Mouse (Mus musculus): ENCODE data around the gene Tstd2. TPM values are rescaled to one million over a fixed set of nuclear protein-coding genes. Genes with fewer than 3 reads are reported as not detected.
A peak's percentile ranks its signal among the peaks of the same experiment; 100 is the strongest.

The Tstd2 gene
- polyA plus RNA-seq, 1 experiment from 2014 or later: 23.9 TPM

DNA sequence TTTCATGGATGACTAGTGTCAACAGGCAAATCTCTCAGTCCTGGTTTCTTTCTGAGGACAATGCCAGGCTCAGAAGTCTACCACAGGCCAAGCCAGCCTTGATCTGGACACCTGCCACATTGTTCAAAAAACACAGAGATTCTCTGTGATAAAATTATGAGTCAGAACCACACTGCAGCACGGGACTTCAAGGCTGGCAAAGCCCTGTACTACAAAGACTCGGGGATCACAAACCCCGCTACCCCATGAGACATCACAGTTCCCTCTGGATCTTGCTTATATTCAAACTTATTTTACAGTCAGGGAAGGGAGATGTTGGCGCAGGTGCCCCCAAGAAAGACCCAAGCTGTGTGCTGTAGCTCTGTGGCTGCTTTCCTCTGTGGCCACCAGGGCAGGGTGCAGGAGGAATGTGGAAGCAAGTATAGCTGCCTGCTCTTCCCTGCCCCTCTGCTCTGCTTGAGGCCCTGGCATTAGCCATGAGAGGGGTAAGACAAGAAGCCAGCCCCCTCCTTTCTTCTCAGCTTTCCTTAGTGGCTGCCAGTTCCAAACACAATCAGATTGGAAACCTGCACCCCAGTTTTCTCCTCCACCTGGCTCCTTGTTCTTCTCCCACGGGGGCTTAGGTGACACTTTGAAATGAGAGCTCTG, 45.9 kb downstream of the Tstd2 start:
- no peak for ATAC-seq
- Histone ChIP-seq H3K9me3 (replicated peaks) (no peaks in the 10 kb centered on the region), H3K9ac (no peak overlapping the region), H3K36me3 (peaks cover 100% of the 10 kb centered on the region), H3K4me1 (0 out of 2 replicates have a peak, but pooled peaks cover 4% of the 10 kb centered on the region), H3K4me3 (no peak overlapping the region), H3K27me3 (replicated peaks) (no peaks in the 10 kb centered on the region), H3K4me2 (no peak overlapping the region), H3K27ac (no peak overlapping the region)
- 88% methylated on average over 5 of the region's 5 CpGs for WGBS (ENCODE audit: insufficient replicate concordance)

DNA sequence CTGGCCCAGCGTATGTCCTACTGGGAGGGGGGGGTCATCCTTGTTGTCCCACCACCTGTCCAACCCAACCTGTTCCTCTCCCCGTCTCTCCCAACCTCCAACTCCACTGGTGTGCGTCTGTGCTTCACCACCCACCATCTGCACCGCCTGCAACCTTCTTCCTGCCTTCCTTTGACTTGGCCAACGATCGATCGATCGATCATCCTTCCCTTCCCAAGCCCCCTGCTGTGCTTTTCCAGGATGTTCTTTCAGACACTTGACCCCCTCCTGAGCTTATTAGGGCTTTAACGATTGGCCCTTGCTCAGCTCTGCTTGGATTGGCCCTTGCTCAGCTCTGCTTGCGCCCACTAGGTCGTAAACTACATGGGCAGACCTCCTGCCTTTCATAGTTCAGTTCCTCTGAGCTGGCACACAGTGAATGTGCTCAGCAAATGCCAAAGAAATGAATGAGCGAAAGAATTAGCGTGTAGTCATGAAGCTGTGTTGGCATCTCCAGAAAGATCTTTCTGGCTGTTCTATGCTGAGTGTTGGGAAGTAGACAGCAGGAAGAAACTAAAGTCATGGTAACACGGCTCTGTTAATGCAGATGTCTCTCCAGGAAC, 48.9 kb downstream of the Tstd2 start:
- Histone ChIP-seq H3K27me3 (replicated peaks) (no peaks in the 10 kb centered on the region), H3K4me1 (0 out of 2 replicates have a peak, but pooled peaks cover 5% of the 10 kb centered on the region), H3K27ac (no peak overlapping the region), H3K36me3 (peaks cover 100% of the 10 kb centered on the region), H3K4me2 (no peak overlapping the region), H3K4me3 (no peak overlapping the region), H3K9me3 (replicated peaks) (no peaks in the 10 kb centered on the region), H3K9ac (no peak overlapping the region)
- WGBS (ENCODE audit: insufficient replicate concordance): 94% methylated on average over 14 of the region's 14 CpGs
- no peak for ATAC-seq

DNA sequence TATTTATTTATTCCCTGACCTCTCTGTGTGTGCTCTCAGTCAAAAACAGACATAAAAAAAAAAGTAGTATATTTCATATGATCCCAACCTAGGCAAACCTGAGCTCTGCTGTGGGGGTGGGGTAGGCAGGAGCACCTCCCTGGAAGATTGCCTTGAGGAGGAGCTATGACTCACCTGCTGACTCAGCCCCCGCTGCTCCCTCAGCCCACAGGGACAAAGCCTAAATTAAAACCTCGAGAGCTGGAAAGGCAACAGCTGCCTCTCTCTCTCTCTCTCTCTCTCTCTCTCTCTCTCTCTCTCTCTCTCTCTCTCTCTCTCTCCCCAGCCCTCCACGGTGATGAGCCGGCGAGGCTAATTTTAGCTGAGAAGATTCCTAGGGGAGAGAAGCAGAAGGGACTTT, 50.6 kb downstream of the Tstd2 start:
- no peak overlapping the region for H3K4me2 ChIP-seq
- 53% methylated on average over 5 of the region's 5 CpGs for WGBS (ENCODE audit: insufficient replicate concordance)
- H3K9me3 ChIP-seq (replicated peaks): no peaks in the 10 kb centered on the region
- 0 out of 2 replicates have a peak, but pooled peaks cover 5% of the 10 kb centered on the region for H3K4me1 ChIP-seq
- no peak overlapping the region for H3K27ac ChIP-seq
- H3K36me3 ChIP-seq: peaks cover 100% of the 10 kb centered on the region
- no peak overlapping the region for H3K9ac ChIP-seq
- no peaks in the 10 kb centered on the region for H3K27me3 ChIP-seq (replicated peaks)
- ATAC-seq: no peak
- H3K4me3 ChIP-seq: no peak overlapping the region

DNA sequence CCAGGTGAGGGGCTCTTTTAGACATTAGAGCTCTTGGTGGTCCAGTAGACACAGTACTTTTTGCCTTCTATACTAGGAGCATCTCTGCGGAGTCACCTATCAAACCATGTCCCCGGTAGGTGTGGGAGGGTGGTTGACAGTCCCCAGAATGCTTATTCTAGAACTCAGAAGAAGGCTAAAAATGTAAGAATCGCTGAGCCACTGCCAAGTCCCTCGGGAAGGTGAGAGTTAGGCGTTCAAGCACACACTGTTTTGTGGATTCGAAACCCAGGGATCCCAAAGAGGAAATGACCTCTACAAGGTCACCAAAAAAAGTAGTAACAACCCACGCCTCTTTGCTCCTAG, 51.1 kb downstream of the Tstd2 start:
- Histone ChIP-seq H3K27ac (no peak overlapping the region), H3K36me3 (peaks cover 100% of the 10 kb centered on the region), H3K9me3 (replicated peaks) (no peaks in the 10 kb centered on the region), H3K27me3 (replicated peaks) (no peaks in the 10 kb centered on the region), H3K4me2 (no peak overlapping the region), H3K4me3 (no peak overlapping the region), H3K9ac (no peak overlapping the region), H3K4me1 (0 out of 2 replicates have a peak, but pooled peaks cover 5% of the 10 kb centered on the region)
- WGBS (ENCODE audit: insufficient replicate concordance): 81% methylated on average over 7 of the region's 7 CpGs
- no peak for ATAC-seq

DNA sequence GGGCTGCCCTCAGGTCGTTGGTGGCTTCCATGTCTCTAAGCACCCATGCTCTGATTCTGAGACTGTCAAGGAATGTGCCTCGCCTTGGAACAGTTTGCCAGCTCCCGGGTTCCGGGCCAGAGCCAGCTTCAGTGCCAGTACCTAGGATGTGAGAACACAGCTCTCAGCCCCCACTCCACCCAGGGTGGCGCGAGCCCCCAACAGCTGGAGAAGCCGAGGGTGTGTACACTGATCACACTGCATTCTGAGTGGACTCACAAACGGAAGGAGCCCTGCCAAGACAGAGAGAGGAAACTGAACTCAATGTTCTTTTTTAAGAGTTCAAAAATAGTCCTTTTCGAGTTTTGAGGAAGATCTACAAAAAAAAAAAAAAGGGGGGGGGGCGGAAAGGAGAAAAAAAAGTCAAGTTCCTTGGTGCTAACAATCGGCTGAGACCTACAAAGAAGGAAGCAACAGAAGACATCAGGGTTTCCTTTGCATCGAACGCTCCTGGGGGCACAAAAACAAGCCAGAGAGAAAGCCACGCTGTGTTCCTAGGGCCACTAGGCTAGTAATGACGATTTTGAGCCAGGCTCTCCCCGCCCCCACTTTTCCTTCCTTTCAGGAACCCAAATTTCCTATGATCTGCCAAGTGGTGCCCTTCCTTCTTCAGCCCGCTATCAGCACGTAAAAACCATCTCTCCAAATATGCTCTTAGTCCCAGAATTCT, 51.6 kb downstream of the Tstd2 start:
- ATAC-seq: no peak
- H3K36me3 ChIP-seq: peaks cover 100% of the 10 kb centered on the region
- H3K9ac ChIP-seq: no peak overlapping the region
- no peak overlapping the region for H3K4me2 ChIP-seq
- H3K4me1 ChIP-seq: 0 out of 2 replicates have a peak, but pooled peaks cover 5% of the 10 kb centered on the region
- WGBS (ENCODE audit: insufficient replicate concordance): 61% methylated on average over 18 of the region's 18 CpGs
- H3K4me3 ChIP-seq: no peak overlapping the region
- no peaks in the 10 kb centered on the region for H3K27me3 ChIP-seq (replicated peaks)
- no peaks in the 10 kb centered on the region for H3K9me3 ChIP-seq (replicated peaks)
- H3K27ac ChIP-seq: no peak overlapping the region

DNA sequence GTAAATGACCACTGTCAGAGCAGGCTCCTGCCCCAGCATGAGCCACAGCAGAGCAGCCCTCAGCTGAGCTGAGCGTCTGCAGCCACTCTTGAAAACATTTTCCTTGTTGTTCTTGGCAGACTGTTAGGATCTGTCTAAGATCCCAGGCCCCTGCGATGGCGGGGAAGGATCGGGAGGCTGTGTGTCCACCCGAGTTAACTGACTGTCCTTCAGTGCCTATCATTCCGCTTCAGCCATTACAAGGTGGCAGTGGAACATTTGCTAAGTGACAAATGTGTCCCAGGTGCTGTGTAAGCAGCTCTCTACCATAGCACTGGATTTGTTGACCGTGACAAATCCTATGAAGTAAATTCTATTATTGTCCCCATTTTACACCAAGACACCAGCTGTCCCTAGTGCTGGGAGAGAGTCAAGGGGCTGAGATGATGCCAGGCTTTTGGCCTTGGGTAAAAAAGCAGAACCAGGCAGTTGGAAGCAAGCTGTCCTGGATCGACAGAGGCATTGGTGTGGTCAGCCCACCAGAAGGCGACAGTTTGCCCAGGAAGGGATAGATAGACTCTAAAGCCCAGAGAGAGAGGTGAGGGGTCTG, 53.2 kb downstream of the Tstd2 start:
- Histone ChIP-seq H3K27ac (no peak overlapping the region), H3K9ac (no peak overlapping the region), H3K4me3 (no peak overlapping the region), H3K36me3 (peaks cover 97% of the 10 kb centered on the region), H3K4me1 (0 out of 2 replicates have a peak, but pooled peaks cover 5% of the 10 kb centered on the region), H3K9me3 (replicated peaks) (no peaks in the 10 kb centered on the region), H3K27me3 (replicated peaks) (no peaks in the 10 kb centered on the region), H3K4me2 (no peak overlapping the region)
- WGBS (ENCODE audit: insufficient replicate concordance): 78% methylated on average over 9 of the region's 9 CpGs
- ATAC-seq: no peak

DNA sequence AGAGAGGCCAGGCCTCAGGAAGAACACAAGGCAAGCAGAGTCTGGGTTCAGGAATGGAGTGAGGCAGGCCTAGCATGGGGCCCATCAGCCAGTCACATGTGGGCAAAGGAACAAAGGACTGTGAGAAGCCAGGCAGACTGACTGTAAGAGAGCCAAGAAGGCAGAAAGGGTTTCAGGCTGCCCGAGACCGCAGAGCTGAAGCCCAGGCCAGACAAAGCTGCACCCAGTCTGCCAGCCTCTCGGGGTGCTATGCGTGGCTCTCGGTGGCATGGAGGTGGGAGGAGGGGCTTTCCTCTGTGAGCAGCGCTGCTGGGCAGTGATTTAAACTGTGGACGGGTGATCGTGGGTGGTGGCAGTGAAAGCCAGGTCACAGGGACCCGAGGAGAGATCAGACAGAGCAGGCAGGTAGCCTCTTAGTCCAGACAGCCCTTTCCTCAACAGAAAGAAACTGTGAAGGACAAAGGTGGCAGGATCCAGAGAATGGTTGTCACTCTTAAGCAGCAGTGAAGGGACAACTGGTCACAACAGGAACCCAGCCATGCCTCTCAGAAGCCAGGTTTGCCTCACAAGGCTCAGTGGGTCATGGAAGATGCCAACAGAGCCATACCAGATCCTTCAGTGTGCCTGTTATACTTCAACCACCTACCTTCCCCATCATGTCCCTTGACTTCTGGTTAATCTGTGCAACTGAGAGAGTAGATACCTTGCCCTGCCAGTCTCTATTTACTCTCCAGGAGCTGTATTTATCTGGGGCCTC, 53.9 kb downstream of the Tstd2 start:
- Histone ChIP-seq H3K27me3 (replicated peaks) (no peaks in the 10 kb centered on the region), H3K36me3 (peaks cover 97% of the 10 kb centered on the region), H3K4me1 (0 out of 2 replicates have a peak, but pooled peaks cover 5% of the 10 kb centered on the region), H3K9me3 (replicated peaks) (no peaks in the 10 kb centered on the region), H3K4me2 (no peak overlapping the region), H3K9ac (no peak overlapping the region), H3K27ac (no peak overlapping the region), H3K4me3 (no peak overlapping the region)
- WGBS (ENCODE audit: insufficient replicate concordance): 74% methylated on average over 9 of the region's 9 CpGs
- peak; percentile 30; the same call in 1 of the 2 replicates for ATAC-seq

DNA sequence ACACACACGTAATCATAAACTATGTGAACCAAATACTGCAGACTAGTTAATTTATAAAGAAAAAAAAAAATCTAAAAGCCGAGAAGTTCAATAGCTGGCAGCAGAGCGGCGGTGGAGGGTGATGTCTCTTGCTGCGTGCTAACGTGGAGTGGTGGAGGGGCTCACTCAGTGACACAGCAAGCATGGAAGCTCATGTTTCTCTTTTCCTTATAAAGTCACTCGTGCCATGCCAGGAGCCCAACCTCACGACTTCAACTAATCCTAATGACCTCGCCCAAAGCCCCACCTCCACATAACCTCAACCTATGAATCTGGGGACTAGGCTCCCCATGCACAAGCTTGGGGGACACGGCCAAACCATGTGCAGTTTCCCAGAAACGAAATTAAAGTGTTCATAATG, 55.9 kb downstream of the Tstd2 start:
- no peaks in the 10 kb centered on the region for H3K27me3 ChIP-seq (replicated peaks)
- peaks cover 4% of the 10 kb centered on the region; the same call in 1 of the 2 replicates for H3K4me1 ChIP-seq
- H3K4me3 ChIP-seq: no peak overlapping the region
- H3K9ac ChIP-seq: no peak overlapping the region
- no peak overlapping the region for H3K27ac ChIP-seq
- H3K36me3 ChIP-seq: peaks cover 97% of the 10 kb centered on the region
- no peaks in the 10 kb centered on the region for H3K9me3 ChIP-seq (replicated peaks)
- 76% methylated on average over 11 of the region's 11 CpGs for WGBS (ENCODE audit: insufficient replicate concordance)
- H3K4me2 ChIP-seq: no peak overlapping the region
- ATAC-seq: no peak

DNA sequence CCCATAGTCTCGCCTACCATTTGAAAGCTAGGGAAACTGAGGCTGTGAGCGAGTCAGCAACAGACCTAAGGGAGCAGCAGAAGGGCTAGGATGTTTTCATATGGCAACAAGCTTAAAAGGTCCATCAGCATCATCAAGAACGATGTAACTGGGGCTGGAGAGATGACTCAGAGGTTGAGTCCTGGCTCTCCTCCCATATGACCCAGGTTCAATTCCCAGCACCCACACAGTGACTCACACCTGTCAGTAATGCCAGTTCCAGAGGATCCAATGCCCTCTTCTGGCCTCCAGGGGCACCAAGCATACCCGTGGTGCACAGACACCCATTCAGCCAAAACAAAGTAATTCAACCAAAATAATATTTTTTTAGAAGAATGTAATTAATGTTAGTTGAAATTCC, 58.2 kb downstream of the Tstd2 start:
- no peak overlapping the region for H3K9ac ChIP-seq
- no peak overlapping the region for H3K27ac ChIP-seq
- H3K4me1 ChIP-seq: peaks cover 3% of the 10 kb centered on the region; the same call in 1 of the 2 replicates
- 80% methylated on average over 4 of the region's 4 CpGs for WGBS (ENCODE audit: insufficient replicate concordance)
- ATAC-seq: no peak
- no peak overlapping the region for H3K4me3 ChIP-seq
- peaks cover 85% of the 10 kb centered on the region for H3K36me3 ChIP-seq
- no peaks in the 10 kb centered on the region for H3K9me3 ChIP-seq (replicated peaks)
- H3K4me2 ChIP-seq: no peak overlapping the region
- H3K27me3 ChIP-seq (replicated peaks): no peaks in the 10 kb centered on the region

DNA sequence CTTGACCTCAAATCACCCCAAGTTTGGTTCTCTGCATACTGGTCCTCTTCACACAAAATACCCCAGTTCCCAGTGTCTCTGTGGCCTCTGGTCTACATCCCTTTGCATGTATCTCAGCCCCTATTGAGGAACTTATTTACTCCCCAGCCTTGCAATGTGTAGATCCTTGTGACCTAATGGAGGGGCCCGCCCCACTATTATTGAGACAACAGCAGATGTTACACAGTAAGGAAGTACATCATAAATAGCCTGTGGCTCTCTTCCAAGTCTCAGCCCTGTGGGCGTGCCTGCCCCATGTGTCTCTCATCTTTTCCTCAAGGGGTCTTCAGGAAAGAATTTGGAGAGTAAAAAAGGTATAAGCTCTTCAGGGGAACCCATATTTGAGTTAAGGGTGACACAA, 61.6 kb downstream of the Tstd2 start:
- peaks cover 3% of the 10 kb centered on the region; the same call in 1 of the 2 replicates for H3K4me1 ChIP-seq
- H3K27ac ChIP-seq: no peak overlapping the region
- H3K4me2 ChIP-seq: no peak overlapping the region
- WGBS (ENCODE audit: insufficient replicate concordance): 73% methylated on average over 2 of the region's 2 CpGs
- no peaks in the 10 kb centered on the region for H3K9me3 ChIP-seq (replicated peaks)
- H3K27me3 ChIP-seq (replicated peaks): no peaks in the 10 kb centered on the region
- peaks cover 74% of the 10 kb centered on the region for H3K36me3 ChIP-seq
- H3K4me3 ChIP-seq: no peak overlapping the region
- no peak for ATAC-seq
- no peak overlapping the region for H3K9ac ChIP-seq

DNA sequence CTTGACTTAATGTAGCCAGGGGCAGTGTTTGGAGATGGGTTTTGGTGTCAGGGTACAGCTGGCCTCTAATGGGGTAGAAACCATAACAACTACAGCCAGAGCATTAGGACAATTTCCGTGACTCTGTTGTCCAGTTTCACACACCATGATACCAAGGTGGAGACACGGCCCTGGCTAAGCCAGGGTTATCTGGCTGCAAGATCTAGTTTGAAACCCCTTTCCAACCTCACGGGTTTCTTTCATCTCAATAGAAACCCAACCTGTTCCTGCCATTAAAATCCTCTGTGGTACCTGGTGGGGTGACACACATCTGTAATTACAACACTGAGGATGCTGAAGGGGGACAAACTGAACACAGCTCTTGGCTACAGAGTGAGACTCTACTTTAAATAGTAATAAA, 62.8 kb downstream of the Tstd2 start:
- Histone ChIP-seq H3K9me3 (replicated peaks) (no peaks in the 10 kb centered on the region), H3K36me3 (peaks cover 75% of the 10 kb centered on the region), H3K27ac (no peak overlapping the region), H3K4me2 (no peak overlapping the region), H3K4me3 (no peak overlapping the region), H3K27me3 (replicated peaks) (no peaks in the 10 kb centered on the region), H3K4me1 (peaks cover 3% of the 10 kb centered on the region; the same call in 1 of the 2 replicates), H3K9ac (no peak overlapping the region)
- WGBS (ENCODE audit: insufficient replicate concordance): 73% methylated on average over 3 of the region's 3 CpGs
- ATAC-seq: no peak

All from liver, embryonic 12.5 days (tissue).